In the genomic region with DNA sequence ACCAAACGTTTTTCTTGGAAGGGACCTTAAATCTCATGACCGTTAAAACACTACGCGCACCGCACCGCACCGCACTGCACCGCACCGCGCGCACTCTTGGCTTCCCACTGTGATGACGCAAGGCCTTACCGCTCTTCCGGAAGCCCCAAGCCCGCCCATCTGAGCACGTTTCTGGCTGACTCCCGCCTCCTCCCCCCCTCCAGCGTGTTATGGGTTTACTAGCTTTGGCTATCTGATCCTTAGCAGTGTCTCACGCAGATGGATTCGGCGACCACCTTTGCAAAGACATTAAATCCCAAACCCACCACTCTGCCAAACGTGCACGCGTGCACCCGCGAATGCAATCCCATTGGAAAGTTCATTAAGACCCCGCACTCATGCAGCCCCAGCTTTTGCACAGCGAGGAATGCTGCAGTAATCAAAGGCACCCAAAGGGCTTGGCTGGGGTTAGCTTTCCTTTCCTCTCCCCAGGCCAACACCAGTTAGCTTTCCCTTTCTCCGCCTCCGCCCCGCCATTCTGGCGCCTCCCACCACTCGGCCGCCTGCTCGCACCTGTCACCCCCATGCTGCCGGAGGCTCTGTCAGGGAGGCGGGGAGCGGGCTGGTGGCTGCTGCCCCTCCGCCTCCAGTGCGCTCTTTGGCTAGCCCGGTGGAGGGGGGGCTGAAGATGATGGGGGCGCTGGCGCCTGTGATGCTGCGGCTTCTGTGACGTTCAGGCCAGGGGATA, we compare ENCODE assay signal across 8 mouse cellular contexts. TPM values are rescaled to one million over a fixed set of nuclear protein-coding genes. Genes with fewer than 3 reads are reported as not detected.
DNase-seq lines count a peak whose midpoint lies in the region; ATAC-seq and TF ChIP-seq lines count a peak whose summit lies in the region.

A gene (minus strand): TSS at position 643 of the 727 bp plus-strand sequence.

- H3K27ac ChIP-seq in testis, adult 2 months (ENCODE audit: control insufficient read depth, insufficient read depth, low read depth, low read length) = no peak within 1 kb of the TSS
- H3K27ac ChIP-seq in embryonic facial prominence, embryonic 11.5 days (replicated peaks; ENCODE audit: low read depth, low read length) = peak within 1 kb of the TSS; percentile 25; the same call in 1 of the 2 replicates
- H3K27ac ChIP-seq in heart, embryonic 12.5 days (ENCODE audit: poor library complexity, severe bottlenecking) = no peak within 1 kb of the TSS
- H3K27ac ChIP-seq in kidney, postnatal 0 days = no peak within 1 kb of the TSS
- peak within 1 kb of the TSS; percentile 22; the same call in 1 of the 2 replicates for H3K27ac ChIP-seq in liver, embryonic 12.5 days
- no peak within 1 kb of the TSS; the same call in 1 of the 2 replicates for H3K27ac ChIP-seq in stomach, embryonic 14.5 days (ENCODE audit: low read length)

- H3K27me3 ChIP-seq in testis, adult 2 months (ENCODE audit: control insufficient read depth, insufficient read depth, low read length) = no peaks in the 10 kb centered on the region
- no peaks in the 10 kb centered on the region for H3K27me3 ChIP-seq in embryonic facial prominence, embryonic 11.5 days (ENCODE audit: control insufficient read depth, insufficient read depth, low read length)
- H3K27me3 ChIP-seq in heart, embryonic 12.5 days (replicated peaks) = peaks cover 22% of the 10 kb centered on the region
- H3K27me3 ChIP-seq in kidney, postnatal 0 days (ENCODE audit: insufficient read depth, low read length) = no peaks in the 10 kb centered on the region
- H3K27me3 ChIP-seq in liver, embryonic 12.5 days (replicated peaks) = peaks cover 38% of the 10 kb centered on the region
- H3K27me3 ChIP-seq in stomach, embryonic 14.5 days (ENCODE audit: control insufficient read depth, insufficient read depth, low read length) = no peaks in the 10 kb centered on the region

- under 1% methylated on average over 45 of the region's 45 CpGs for WGBS in embryonic facial prominence, embryonic 11.5 days
- WGBS in heart, embryonic 12.5 days = 2% methylated on average over 45 of the region's 45 CpGs
- WGBS in kidney, postnatal 0 days = 1% methylated on average over 45 of the region's 45 CpGs
- under 1% methylated on average over 45 of the region's 45 CpGs for WGBS in liver, embryonic 12.5 days (ENCODE audit: insufficient replicate concordance)
- 1% methylated on average over 45 of the region's 45 CpGs for WGBS in stomach, embryonic 14.5 days

- peak; percentile 46 for ATAC-seq in embryonic facial prominence, embryonic 11.5 days (replicated peaks; ENCODE audit: insufficient number of reproducible peaks, low FRiP score, low TSS enrichment, low read depth)
- ATAC-seq in heart, embryonic 12.5 days (ENCODE audit: insufficient number of reproducible peaks, low FRiP score) = no peak; the same call in 1 of the 2 replicates
- ATAC-seq in kidney, postnatal 0 days (replicated peaks; ENCODE audit: low FRiP score, low read depth) = no peak; the same call in 1 of the 2 replicates
- peak; percentile 75 for ATAC-seq in liver, embryonic 12.5 days
- ATAC-seq in monocyte, adult 5-6 weeks (replicated peaks; ENCODE audit: insufficient number of reproducible peaks, low FRiP score, low TSS enrichment, poor library complexity, severe bottlenecking) = peak; percentile 53; the same call in 1 of the 2 replicates
- ATAC-seq in stomach, embryonic 14.5 days (ENCODE audit: insufficient number of reproducible peaks, insufficient read depth, low FRiP score, low read depth) = peak; percentile 72

- DNase-seq in testis, postnatal 14 days (ENCODE audit: low spot score) = no peak
- peak; percentile 69 for DNase-seq in embryonic facial prominence, embryonic 11.5 days (ENCODE audit: low spot score)
- DNase-seq in kidney, postnatal 0 days (ENCODE audit: low spot score) = peak; percentile 64

- H3K4me2 ChIP-seq in embryonic facial prominence, embryonic 11.5 days (ENCODE audit: low read depth, low read length) = peak within 1 kb of the TSS; percentile 80
- peak within 1 kb of the TSS; percentile 90 for H3K4me2 ChIP-seq in heart, embryonic 12.5 days
- H3K4me2 ChIP-seq in kidney, postnatal 0 days (ENCODE audit: low read length) = peak within 1 kb of the TSS; percentile 75
- H3K4me2 ChIP-seq in liver, embryonic 12.5 days = peak within 1 kb of the TSS; percentile 90
- H3K4me2 ChIP-seq in stomach, embryonic 14.5 days (replicated peaks; ENCODE audit: low read depth, low read length) = peak within 1 kb of the TSS; percentile 92

- no peaks in the 10 kb centered on the region for H3K36me3 ChIP-seq in testis, adult 2 months (ENCODE audit: control insufficient read depth, insufficient read depth, low read length)
- H3K36me3 ChIP-seq in embryonic facial prominence, embryonic 11.5 days (replicated peaks; ENCODE audit: control insufficient read depth, insufficient read depth, low read depth, low read length) = peaks cover 3% of the 10 kb centered on the region
- peaks cover 20% of the 10 kb centered on the region for H3K36me3 ChIP-seq in heart, embryonic 12.5 days
- peaks cover 21% of the 10 kb centered on the region; the same call in 1 of the 2 replicates for H3K36me3 ChIP-seq in kidney, postnatal 0 days (ENCODE audit: insufficient read depth, low read length)
- peaks cover 5% of the 10 kb centered on the region; the same call in 1 of the 2 replicates for H3K36me3 ChIP-seq in liver, embryonic 12.5 days
- peaks cover 8% of the 10 kb centered on the region; the same call in 1 of the 2 replicates for H3K36me3 ChIP-seq in stomach, embryonic 14.5 days (ENCODE audit: control insufficient read depth, insufficient read depth, low read length)

- peak within 1 kb of the TSS; percentile 46 for H3K9ac ChIP-seq in embryonic facial prominence, embryonic 11.5 days (replicated peaks; ENCODE audit: low read length)
- H3K9ac ChIP-seq in heart, embryonic 12.5 days = peak within 1 kb of the TSS; percentile 61
- H3K9ac ChIP-seq in kidney, postnatal 0 days (ENCODE audit: low read depth, low read length) = peak within 1 kb of the TSS; percentile 52; the same call in 1 of the 2 replicates
- H3K9ac ChIP-seq in liver, embryonic 12.5 days = peak within 1 kb of the TSS; percentile 61
- H3K9ac ChIP-seq in stomach, embryonic 14.5 days (replicated peaks; ENCODE audit: low read depth, low read length) = peak within 1 kb of the TSS; percentile 18; the same call in 1 of the 2 replicates

- H3K4me3 ChIP-seq in testis, adult 2 months (ENCODE audit: control insufficient read depth, low read depth, low read length) = peak within 1 kb of the TSS; percentile 78
- H3K4me3 ChIP-seq in embryonic facial prominence, embryonic 11.5 days (ENCODE audit: low read depth, low read length) = peak within 1 kb of the TSS; percentile 36
- peak within 1 kb of the TSS; percentile 52 for H3K4me3 ChIP-seq in heart, embryonic 12.5 days
- peak within 1 kb of the TSS; percentile 31 for H3K4me3 ChIP-seq in kidney, postnatal 0 days (replicated peaks; ENCODE audit: low read depth, low read length)
- H3K4me3 ChIP-seq in liver, embryonic 12.5 days = peak within 1 kb of the TSS; percentile 59
- peak within 1 kb of the TSS; percentile 43 for H3K4me3 ChIP-seq in stomach, embryonic 14.5 days (ENCODE audit: low read depth, low read length)

- peak; percentile 74; the same call in 1 of the 2 replicates for TF ChIP-seq POLR2A in testis, adult 2 months (IDR thresholded peaks at IDR 0.05; ENCODE audit: control insufficient read depth, low read depth, low read length)

- peaks cover 2% of the 10 kb centered on the region; the same call in 1 of the 2 replicates for H3K4me1 ChIP-seq in testis, adult 2 months (ENCODE audit: control insufficient read depth, insufficient read depth, low read length)
- peaks cover 2% of the 10 kb centered on the region; the same call in 1 of the 2 replicates for H3K4me1 ChIP-seq in embryonic facial prominence, embryonic 11.5 days (ENCODE audit: control insufficient read depth, insufficient read depth, low read length)
- H3K4me1 ChIP-seq in heart, embryonic 12.5 days (replicated peaks) = peaks cover 6% of the 10 kb centered on the region; the same call in 1 of the 2 replicates
- H3K4me1 ChIP-seq in kidney, postnatal 0 days (replicated peaks; ENCODE audit: insufficient read depth, low read length) = 0 out of 2 replicates have a peak, but pooled peaks cover 14% of the 10 kb centered on the region
- peaks cover 23% of the 10 kb centered on the region for H3K4me1 ChIP-seq in liver, embryonic 12.5 days
- H3K4me1 ChIP-seq in stomach, embryonic 14.5 days (ENCODE audit: control insufficient read depth, insufficient read depth, low read length) = no peaks in the 10 kb centered on the region

- no peak for TF ChIP-seq CTCF in testis, adult 2 months (IDR thresholded peaks at IDR 0.05; ENCODE audit: control insufficient read depth, insufficient read depth, insufficient replicate concordance, low read depth, low read length)
- no peak for TF ChIP-seq CTCF in kidney, postnatal 0 days (IDR thresholded peaks at IDR 0.05; ENCODE audit: low read depth)

- H3K9me3 ChIP-seq in embryonic facial prominence, embryonic 11.5 days (replicated peaks; ENCODE audit: control insufficient read depth, low read length) = no peaks in the 10 kb centered on the region
- peaks cover 5% of the 10 kb centered on the region; the same call in 1 of the 2 replicates for H3K9me3 ChIP-seq in heart, embryonic 12.5 days (replicated peaks)
- no peaks in the 10 kb centered on the region for H3K9me3 ChIP-seq in kidney, postnatal 0 days (replicated peaks; ENCODE audit: low read length)
- no peaks in the 10 kb centered on the region; the same call in 1 of the 2 replicates for H3K9me3 ChIP-seq in liver, embryonic 12.5 days (replicated peaks)
- no peaks in the 10 kb centered on the region for H3K9me3 ChIP-seq in stomach, embryonic 14.5 days (ENCODE audit: control insufficient read depth, low read depth, low read length)

RNA-seq across cellular contexts. Expression of the gene that starts here (rescaled TPM):
- 142 and 168 TPM in 2 replicates for polyA plus RNA-seq in testis, adult 2 months (2012; rRNA removed)
- polyA plus RNA-seq in embryonic facial prominence, embryonic 11.5 days (2014; fragmentation: Nextera tagmentation; extraction: Ambion mirVana) = not detected in 2 replicates
- polyA plus RNA-seq in heart, embryonic 12.5 days (2016; fragmentation: Nextera tagmentation; extraction: Ambion mirVana) = not detected in 2 replicates
- not detected in 2 replicates for polyA plus RNA-seq in kidney, postnatal 0 days (2015; fragmentation: Nextera tagmentation; extraction: Ambion mirVana)
- polyA plus RNA-seq in liver, embryonic 12.5 days (2016; fragmentation: Nextera tagmentation; extraction: Ambion mirVana) = not detected in 2 replicates
- not detected in 3 replicates for total RNA-seq in monocyte, adult 5-6 weeks (2017)
- polyA plus RNA-seq in stomach, embryonic 14.5 days (2014; fragmentation: Nextera tagmentation; extraction: Ambion mirVana) = not detected in 2 replicates

Comparison
In these comparisons a context has a peak if more than half of its experiments do, and no peak if none do; other contexts are left out.
1. RNA of the gene that starts here (polyA plus RNA-seq): 142 to 168 TPM in testis, adult 2 months; not detected in kidney, postnatal 0 days, not detected in embryonic facial prominence, embryonic 11.5 days, not detected in heart, embryonic 12.5 days, not detected in liver, embryonic 12.5 days and not detected in stomach, embryonic 14.5 days; every median in the first group is over 100 times any median in the second.
2. Peak in DNase-seq, ATAC-seq, H3K4me3 ChIP-seq, H3K27ac ChIP-seq, H3K9ac ChIP-seq and H3K4me2 ChIP-seq in embryonic facial prominence, embryonic 11.5 days; RNA of the gene not detected or under 1 TPM.
3. Peak in DNase-seq, H3K4me3 ChIP-seq, H3K9ac ChIP-seq and H3K4me2 ChIP-seq in kidney, postnatal 0 days; RNA of the gene not detected or under 1 TPM.
4. Peak in ATAC-seq, H3K4me3 ChIP-seq, H3K27ac ChIP-seq, H3K9ac ChIP-seq and H3K4me2 ChIP-seq in liver, embryonic 12.5 days; RNA of the gene not detected or under 1 TPM.
5. Peak in ATAC-seq in monocyte, adult 5-6 weeks; RNA of the gene not detected or under 1 TPM.
6. Peak in ATAC-seq, H3K4me3 ChIP-seq, H3K9ac ChIP-seq and H3K4me2 ChIP-seq in stomach, embryonic 14.5 days; RNA of the gene not detected or under 1 TPM.
7. Peak in every context shown above with its lines, with median percentiles within 50 percentile points of each other: H3K4me3 ChIP-seq, H3K4me2 ChIP-seq and H3K9ac ChIP-seq.